ENCODE assay signal across 14 mouse cellular contexts in genomic region chr5:5185987-5186742, GRCm38 (mm10).
A peak's percentile ranks its signal among the peaks of the same experiment; 100 is the strongest.
DNase-seq lines count a peak whose midpoint lies in the region; ATAC-seq and TF ChIP-seq lines count a peak whose summit lies in the region.
"Had no signal": no experiment of that assay in that cellular context is flagged by ENCODE, and none has a peak within 500 bp of the region (broad histone marks: within the 10 kb centered on the region; RNA-seq: fewer than 3 reads in every experiment).

No protein-coding gene starts in this region.

- TF ChIP-seq CTCF in brain, embryonic 14.5 days (IDR thresholded peaks at IDR 0.05; ENCODE audit: borderline replicate concordance, extremely low read depth, insufficient read depth, insufficient read length), result no peak
- TF ChIP-seq CTCF in gastrocnemius, adult 2 months (IDR thresholded peaks at IDR 0.05), result no peak

- no peak for TF ChIP-seq POLR2A in brain, embryonic 14.5 days (IDR thresholded peaks at IDR 0.05; ENCODE audit: borderline replicate concordance, extremely low read depth, insufficient read depth, insufficient read length, poor library complexity, severe bottlenecking)

- H3K4me1 ChIP-seq in forebrain, embryonic 14.5 days (ENCODE audit: control insufficient read depth, insufficient read depth, low read length), result peaks cover 3% of the 10 kb centered on the region; the same call in 1 of the 2 replicates
- no peaks in the 10 kb centered on the region; the same call in 1 of the 2 replicates for H3K4me1 ChIP-seq in forebrain, embryonic 12.5 days
- H3K4me1 ChIP-seq in intestine, embryonic 16.5 days (ENCODE audit: control insufficient read depth, insufficient read depth, low read length), result peaks cover 3% of the 10 kb centered on the region; the same call in 1 of the 2 replicates
- peaks cover 20% of the 10 kb centered on the region for H3K4me1 ChIP-seq in heart, embryonic 10.5 days
- H3K4me1 ChIP-seq: neural tube, embryonic 12.5 days had no signal

- 86% methylated on average over 3 of the region's 3 CpGs for WGBS in forebrain, embryonic 14.5 days
- 79% methylated on average over 3 of the region's 3 CpGs for WGBS in forebrain, embryonic 12.5 days
- WGBS in intestine, embryonic 16.5 days, result 58% methylated on average over 3 of the region's 3 CpGs
- WGBS in heart, embryonic 10.5 days, result 58% methylated on average over 3 of the region's 3 CpGs

- peak; percentile 32; the same call in 1 of the 2 replicates for ATAC-seq in forebrain, embryonic 14.5 days
- no peak for ATAC-seq in forebrain, embryonic 12.5 days (ENCODE audit: low FRiP score)
- ATAC-seq in intestine, embryonic 16.5 days, result peak; percentile 94
- ATAC-seq in megakaryocyte, adult 5-6 weeks (ENCODE audit: poor library complexity, severe bottlenecking), result peak; percentile 47

- H3K9ac ChIP-seq in forebrain, embryonic 14.5 days (ENCODE audit: low read length), result no peak overlapping the region
- no peak overlapping the region for H3K9ac ChIP-seq in forebrain, embryonic 12.5 days
- no peak overlapping the region for H3K9ac ChIP-seq in intestine, embryonic 16.5 days (ENCODE audit: low read depth, low read length)
- H3K9ac ChIP-seq: neural tube, embryonic 12.5 days had no signal

- H3K27ac ChIP-seq in forebrain, embryonic 14.5 days (ENCODE audit: low read depth, low read length), result no peak overlapping the region
- H3K27ac ChIP-seq in forebrain, embryonic 12.5 days, result no peak overlapping the region
- no peak overlapping the region for H3K27ac ChIP-seq in intestine, embryonic 16.5 days (ENCODE audit: low read length)
- H3K27ac ChIP-seq in gastrocnemius, adult 2 months, result no peak overlapping the region
- H3K27ac ChIP-seq in heart, embryonic 10.5 days, result no peak overlapping the region
- H3K27ac ChIP-seq: neural tube, embryonic 12.5 days had no signal

- H3K9me3 ChIP-seq in forebrain, embryonic 14.5 days (replicated peaks; ENCODE audit: control insufficient read depth, low read length), result no peaks in the 10 kb centered on the region
- H3K9me3 ChIP-seq in forebrain, embryonic 12.5 days, result no peaks in the 10 kb centered on the region
- H3K9me3 ChIP-seq in intestine, embryonic 16.5 days (ENCODE audit: control insufficient read depth, low read length), result no peaks in the 10 kb centered on the region
- no peaks in the 10 kb centered on the region for H3K9me3 ChIP-seq in heart, embryonic 10.5 days
- H3K9me3 ChIP-seq: neural tube, embryonic 12.5 days had no signal

- no peak overlapping the region for H3K4me3 ChIP-seq in forebrain, embryonic 14.5 days (ENCODE audit: low read depth, low read length)
- no peak overlapping the region for H3K4me3 ChIP-seq in forebrain, embryonic 12.5 days (replicated peaks)
- no peak overlapping the region for H3K4me3 ChIP-seq in intestine, embryonic 16.5 days (ENCODE audit: low read length)
- no peak overlapping the region for H3K4me3 ChIP-seq in gastrocnemius, adult 2 months
- no peak overlapping the region for H3K4me3 ChIP-seq in heart, embryonic 10.5 days
- H3K4me3 ChIP-seq: neural tube, embryonic 12.5 days had no signal

- H3K4me2 ChIP-seq in forebrain, embryonic 14.5 days (ENCODE audit: low read length), result no peak overlapping the region
- no peak overlapping the region for H3K4me2 ChIP-seq in forebrain, embryonic 12.5 days
- no peak overlapping the region for H3K4me2 ChIP-seq in intestine, embryonic 16.5 days (ENCODE audit: low read depth, low read length)
- H3K4me2 ChIP-seq: neural tube, embryonic 12.5 days had no signal

- intact Hi-C loops in gastrocnemius, adult 2 months (cut with DNase I), result no loop called here

- no peak for DNase-seq in forebrain, embryonic 14.5 days (ENCODE audit: low spot score)
- DNase-seq in brain, embryonic 14.5 days (ENCODE audit: low read depth), result peak; percentile 25
- no peak for DNase-seq in gastrocnemius, adult 2 months
- no peak for DNase-seq in heart, embryonic 10.5 days (ENCODE audit: low spot score)
- DNase-seq in retina, embryonic 14.5 days (ENCODE audit: low spot score), result no peak
- DNase-seq: cerebellum, postnatal 14 days; heart, postnatal 36 days; kidney, adult 8-10 months; midbrain, embryonic 14.5 days; thymus, adult 2 months had no signal

- H3K36me3 ChIP-seq in forebrain, embryonic 14.5 days (ENCODE audit: control insufficient read depth, insufficient read depth, low read length), result no peaks in the 10 kb centered on the region
- H3K36me3 ChIP-seq in forebrain, embryonic 12.5 days (replicated peaks), result no peaks in the 10 kb centered on the region
- H3K36me3 ChIP-seq in intestine, embryonic 16.5 days (ENCODE audit: control insufficient read depth, insufficient read depth, low read length), result no peaks in the 10 kb centered on the region
- no peaks in the 10 kb centered on the region for H3K36me3 ChIP-seq in heart, embryonic 10.5 days
- H3K36me3 ChIP-seq: neural tube, embryonic 12.5 days had no signal

- no peaks in the 10 kb centered on the region for H3K27me3 ChIP-seq in forebrain, embryonic 14.5 days (replicated peaks; ENCODE audit: control insufficient read depth, insufficient read depth, low read length)
- H3K27me3 ChIP-seq in forebrain, embryonic 12.5 days, result no peaks in the 10 kb centered on the region
- no peaks in the 10 kb centered on the region for H3K27me3 ChIP-seq in intestine, embryonic 16.5 days (replicated peaks; ENCODE audit: control insufficient read depth, insufficient read depth, low read length)
- H3K27me3 ChIP-seq in heart, embryonic 10.5 days (ENCODE audit: insufficient read depth, poor library complexity, severe bottlenecking), result no peaks in the 10 kb centered on the region
- H3K27me3 ChIP-seq: neural tube, embryonic 12.5 days had no signal
